Mouse (Mus musculus): ENCODE data around the gene Ttll11. TPM values are rescaled to one million over a fixed set of nuclear protein-coding genes. Genes with fewer than 3 reads are reported as not detected.

Gene Ttll11
- polyA plus RNA-seq, 1 experiment from 2014 or later: 1.00 TPM

GRCm38 (mm10) chr2:35715485-35715884 lies 264.2 kb downstream of the Ttll11 start:
- 74% methylated on average over 3 of the region's 3 CpGs for WGBS
- Histone ChIP-seq H3K4me2 (ENCODE audit: low read length) (no peak overlapping the region), H3K4me1 (ENCODE audit: control insufficient read depth in 2 of 2, insufficient read depth in 2 of 2, low read length in 2 of 2) (peaks cover 22 to 30% of the 10 kb centered on the region in 2 experiments), H3K9me3 (ENCODE audit: control insufficient read depth, low read length) (no peaks in the 10 kb centered on the region), H3K27me3 (ENCODE audit: control insufficient read depth, insufficient read depth, low read length) (no peaks in the 10 kb centered on the region), H3K9ac (ENCODE audit: low read length) (no peak overlapping the region), H3K36me3 (ENCODE audit: control insufficient read depth, insufficient read depth, low read length) (peaks cover 95% of the 10 kb centered on the region), H3K4me3 (ENCODE audit: control insufficient read depth in 1 of 2, insufficient read depth in 1 of 2, low read depth in 1 of 2, low read length in 2 of 2) (no peak overlapping the region), H3K27ac (replicated peaks in 1 of 2; ENCODE audit: control insufficient read depth in 1 of 2, insufficient read depth in 1 of 2, low read depth in 2 of 2, low read length in 2 of 2) (peak overlapping the region; percentile 50 to 64; a peak in 2 of 4 replicates)
- ATAC-seq (ENCODE audit: insufficient number of reproducible peaks, insufficient read depth, low FRiP score, low read depth): no peak

- no peak overlapping the region for H3K4me3 ChIP-seq (ENCODE audit: control insufficient read depth in 1 of 2, insufficient read depth in 1 of 2, low read depth in 1 of 2, low read length in 2 of 2)
- peak overlapping the region; percentile 50 to 64 for H3K27ac ChIP-seq (replicated peaks in 1 of 2; ENCODE audit: control insufficient read depth in 1 of 2, insufficient read depth in 1 of 2, low read depth in 2 of 2, low read length in 2 of 2)
- H3K27me3 ChIP-seq (ENCODE audit: control insufficient read depth, insufficient read depth, low read length): no peaks in the 10 kb centered on the region
- WGBS: 2% methylated on average over 8 of the region's 8 CpGs
- H3K9me3 ChIP-seq (ENCODE audit: control insufficient read depth, low read length): no peaks in the 10 kb centered on the region
- H3K9ac ChIP-seq (ENCODE audit: low read length): peak overlapping the region; percentile 17; the same call in 1 of the 2 replicates
- peaks cover 95% of the 10 kb centered on the region for H3K36me3 ChIP-seq (ENCODE audit: control insufficient read depth, insufficient read depth, low read length)
- H3K4me2 ChIP-seq (ENCODE audit: low read length): no peak overlapping the region
- H3K4me1 ChIP-seq (ENCODE audit: control insufficient read depth in 2 of 2, insufficient read depth in 2 of 2, low read length in 2 of 2): peaks cover 22 to 30% of the 10 kb centered on the region in 2 experiments
- ATAC-seq (ENCODE audit: insufficient number of reproducible peaks, insufficient read depth, low FRiP score, low read depth): peak; percentile 55
Measured at GRCm38 (mm10) chr2:35714742-35715167, 265.0 kb downstream of the Ttll11 start.

DNA sequence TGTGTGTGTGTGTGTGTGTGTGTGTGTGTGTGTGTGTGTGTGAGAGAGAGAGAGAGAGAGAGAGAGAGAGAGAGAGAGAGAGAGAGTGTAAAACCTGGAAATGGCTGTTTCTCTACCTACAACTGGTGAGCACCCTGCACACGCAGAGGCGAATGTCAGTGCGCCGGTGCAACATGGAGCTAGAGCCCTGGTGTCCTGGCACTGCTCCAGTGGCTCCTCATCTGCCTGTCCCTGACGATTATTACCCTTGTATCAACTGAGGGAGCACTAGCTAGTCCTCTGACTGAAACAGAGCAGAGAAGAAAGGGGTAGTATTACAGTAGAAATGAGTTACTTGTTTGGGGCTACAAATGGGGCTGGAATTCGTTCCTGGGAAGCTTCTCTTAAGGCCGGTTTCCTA lies 266.3 kb downstream of the Ttll11 start:
- Histone ChIP-seq H3K36me3 (ENCODE audit: control insufficient read depth, insufficient read depth, low read length) (peaks cover 95% of the 10 kb centered on the region), H3K4me2 (ENCODE audit: low read length) (no peak overlapping the region), H3K4me1 (ENCODE audit: control insufficient read depth in 2 of 2, insufficient read depth in 2 of 2, low read length in 2 of 2) (peaks cover 22 to 30% of the 10 kb centered on the region in 2 experiments), H3K4me3 (ENCODE audit: control insufficient read depth in 1 of 2, insufficient read depth in 1 of 2, low read depth in 1 of 2, low read length in 2 of 2) (no peak overlapping the region), H3K9me3 (ENCODE audit: control insufficient read depth, low read length) (no peaks in the 10 kb centered on the region), H3K27me3 (ENCODE audit: control insufficient read depth, insufficient read depth, low read length) (no peaks in the 10 kb centered on the region), H3K9ac (ENCODE audit: low read length) (no peak overlapping the region), H3K27ac (replicated peaks in 1 of 2; ENCODE audit: control insufficient read depth in 1 of 2, insufficient read depth in 1 of 2, low read depth in 2 of 2, low read length in 2 of 2) (peak overlapping the region in 1 of 2 experiments; percentile 50; a peak in 1 of 4 replicates)
- ATAC-seq (ENCODE audit: insufficient number of reproducible peaks, insufficient read depth, low FRiP score, low read depth): no peak
- 66% methylated on average over 7 of the region's 7 CpGs for WGBS

DNA sequence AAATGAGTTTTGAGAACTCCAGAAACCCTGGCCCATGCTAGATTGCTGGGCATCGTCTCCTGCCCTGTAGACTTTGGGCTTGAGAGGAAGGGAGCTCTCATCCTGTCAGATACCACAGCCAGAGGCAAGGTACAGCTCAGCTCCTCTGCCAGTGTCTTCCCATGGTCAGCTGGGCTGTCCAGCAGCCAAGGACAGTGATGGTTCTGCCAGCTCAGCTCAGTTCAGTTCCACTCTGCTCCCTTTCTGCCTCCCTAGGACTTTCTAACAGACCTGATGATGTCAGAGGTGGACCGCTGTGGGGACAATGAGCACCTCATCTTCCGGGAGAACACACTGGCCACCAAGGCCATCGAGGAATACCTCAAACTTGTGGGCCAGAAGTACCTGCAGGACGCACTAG lies 267.1 kb downstream of the Ttll11 start:
- WGBS: 86% methylated on average over 5 of the region's 5 CpGs

DNA sequence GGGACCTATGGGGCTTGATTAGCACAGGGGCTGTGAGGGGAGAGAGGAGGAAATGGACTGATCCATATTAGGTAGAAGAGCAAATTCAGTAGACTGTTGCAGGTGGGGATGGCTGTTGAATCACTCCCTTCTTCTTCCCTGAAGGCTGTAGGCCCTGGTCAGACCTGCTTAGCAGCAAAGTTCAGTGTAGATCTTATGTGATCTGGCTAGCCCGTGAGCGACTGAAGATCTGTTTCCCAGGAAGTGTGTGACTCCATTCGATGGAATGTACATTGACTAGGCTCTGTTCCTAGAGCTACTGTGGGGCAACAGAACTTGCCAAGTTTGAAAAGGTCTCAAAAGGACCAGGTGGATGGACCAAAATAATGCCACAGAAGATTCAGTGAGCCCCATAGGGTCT lies 276.5 kb downstream of the Ttll11 start:
- peaks cover 41 to 75% of the 10 kb centered on the region in 2 experiments for H3K4me1 ChIP-seq (ENCODE audit: control insufficient read depth in 2 of 2, insufficient read depth in 2 of 2, low read length in 2 of 2)
- peaks cover 15% of the 10 kb centered on the region for H3K36me3 ChIP-seq (ENCODE audit: control insufficient read depth, insufficient read depth, low read length)
- H3K27ac ChIP-seq (replicated peaks in 1 of 2; ENCODE audit: control insufficient read depth in 1 of 2, insufficient read depth in 1 of 2, low read depth in 2 of 2, low read length in 2 of 2): peak overlapping the region in 1 of 2 experiments; percentile 25; a peak in 1 of 4 replicates
- WGBS: 84% methylated on average over 3 of the region's 3 CpGs
- no peak overlapping the region for H3K4me2 ChIP-seq (ENCODE audit: low read length)
- no peaks in the 10 kb centered on the region for H3K27me3 ChIP-seq (ENCODE audit: control insufficient read depth, insufficient read depth, low read length)
- no peak for ATAC-seq (ENCODE audit: insufficient number of reproducible peaks, insufficient read depth, low FRiP score, low read depth)
- H3K9me3 ChIP-seq (ENCODE audit: control insufficient read depth, low read length): no peaks in the 10 kb centered on the region
- no peak overlapping the region for H3K4me3 ChIP-seq (ENCODE audit: control insufficient read depth in 1 of 2, insufficient read depth in 1 of 2, low read depth in 1 of 2, low read length in 2 of 2)
- no peak overlapping the region for H3K9ac ChIP-seq (ENCODE audit: low read length)

More for the DNA sequence above, 267.1 kb downstream of the Ttll11 start:
- H3K27ac ChIP-seq (replicated peaks in 1 of 2; ENCODE audit: control insufficient read depth in 1 of 2, insufficient read depth in 1 of 2, low read depth in 2 of 2, low read length in 2 of 2): no peak overlapping the region
- H3K4me3 ChIP-seq (ENCODE audit: control insufficient read depth in 1 of 2, insufficient read depth in 1 of 2, low read depth in 1 of 2, low read length in 2 of 2): no peak overlapping the region
- no peaks in the 10 kb centered on the region for H3K9me3 ChIP-seq (ENCODE audit: control insufficient read depth, low read length)
- no peak for ATAC-seq (ENCODE audit: insufficient number of reproducible peaks, insufficient read depth, low FRiP score, low read depth)
- no peak overlapping the region for H3K9ac ChIP-seq (ENCODE audit: low read length)
- peaks cover 95% of the 10 kb centered on the region for H3K36me3 ChIP-seq (ENCODE audit: control insufficient read depth, insufficient read depth, low read length)
- H3K27me3 ChIP-seq (ENCODE audit: control insufficient read depth, insufficient read depth, low read length): no peaks in the 10 kb centered on the region
- no peak overlapping the region for H3K4me2 ChIP-seq (ENCODE audit: low read length)
- peaks cover 22 to 30% of the 10 kb centered on the region in 2 experiments for H3K4me1 ChIP-seq (ENCODE audit: control insufficient read depth in 2 of 2, insufficient read depth in 2 of 2, low read length in 2 of 2)

- Histone ChIP-seq H3K9me3 (ENCODE audit: control insufficient read depth, low read length) (no peaks in the 10 kb centered on the region), H3K36me3 (ENCODE audit: control insufficient read depth, insufficient read depth, low read length) (peaks cover 9% of the 10 kb centered on the region), H3K4me3 (ENCODE audit: control insufficient read depth in 1 of 2, insufficient read depth in 1 of 2, low read depth in 1 of 2, low read length in 2 of 2) (no peak overlapping the region), H3K4me2 (ENCODE audit: low read length) (no peak overlapping the region), H3K27me3 (ENCODE audit: control insufficient read depth, insufficient read depth, low read length) (no peaks in the 10 kb centered on the region), H3K9ac (ENCODE audit: low read length) (no peak overlapping the region), H3K4me1 (ENCODE audit: control insufficient read depth in 2 of 2, insufficient read depth in 2 of 2, low read length in 2 of 2) (peaks cover 45 to 81% of the 10 kb centered on the region in 2 experiments), H3K27ac (replicated peaks in 1 of 2; ENCODE audit: control insufficient read depth in 1 of 2, insufficient read depth in 1 of 2, low read depth in 2 of 2, low read length in 2 of 2) (peak overlapping the region; percentile 25 to 46; a peak in 3 of 4 replicates)
- no peak for ATAC-seq (ENCODE audit: insufficient number of reproducible peaks, insufficient read depth, low FRiP score, low read depth)
- 66% methylated on average over 6 of the region's 6 CpGs for WGBS
Measured at GRCm38 (mm10) chr2:35702608-35703007, 277.1 kb downstream of the Ttll11 start.

DNA sequence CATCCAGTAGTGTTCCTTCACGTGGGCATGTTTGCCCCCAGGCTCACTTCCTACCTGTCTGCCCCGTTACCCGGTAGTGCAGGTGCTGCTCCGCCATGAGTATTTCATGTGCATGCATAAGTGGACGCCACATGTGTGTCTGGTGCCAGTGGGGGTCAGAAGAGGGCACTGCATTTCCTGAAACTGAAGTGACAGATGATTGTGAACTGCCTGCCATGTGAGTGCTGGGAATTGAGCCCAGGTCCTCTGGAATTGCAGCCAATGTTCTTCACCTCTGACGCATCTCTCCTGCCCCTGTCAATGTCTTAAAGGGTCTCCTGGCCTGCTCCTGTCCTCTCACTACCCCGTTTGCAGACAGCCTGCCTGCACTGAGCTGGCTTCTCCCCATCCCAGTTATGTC lies 277.7 kb downstream of the Ttll11 start:
- Histone ChIP-seq H3K9me3 (ENCODE audit: control insufficient read depth, low read length) (no peaks in the 10 kb centered on the region), H3K4me1 (ENCODE audit: control insufficient read depth in 2 of 2, insufficient read depth in 2 of 2, low read length in 2 of 2) (peaks cover 51 to 84% of the 10 kb centered on the region in 2 experiments), H3K4me3 (ENCODE audit: control insufficient read depth in 1 of 2, insufficient read depth in 1 of 2, low read depth in 1 of 2, low read length in 2 of 2) (no peak overlapping the region), H3K9ac (ENCODE audit: low read length) (no peak overlapping the region), H3K36me3 (ENCODE audit: control insufficient read depth, insufficient read depth, low read length) (peaks cover 7% of the 10 kb centered on the region), H3K27ac (replicated peaks in 1 of 2; ENCODE audit: control insufficient read depth in 1 of 2, insufficient read depth in 1 of 2, low read depth in 2 of 2, low read length in 2 of 2) (peak overlapping the region; percentile 12 to 49; a peak in 2 of 4 replicates), H3K27me3 (ENCODE audit: control insufficient read depth, insufficient read depth, low read length) (no peaks in the 10 kb centered on the region), H3K4me2 (ENCODE audit: low read length) (no peak overlapping the region)
- ATAC-seq (ENCODE audit: insufficient number of reproducible peaks, insufficient read depth, low FRiP score, low read depth): no peak
- WGBS: 86% methylated on average over 7 of the region's 7 CpGs
